Mouse (Mus musculus): ENCODE measurements at regions not wholly inside any gene's neighbourhood (a gene's known extent, or its start where the extent isn't known, plus 50 kb on each side); places are given as distances from the start of the nearest gene placed in this dataset.

DNA sequence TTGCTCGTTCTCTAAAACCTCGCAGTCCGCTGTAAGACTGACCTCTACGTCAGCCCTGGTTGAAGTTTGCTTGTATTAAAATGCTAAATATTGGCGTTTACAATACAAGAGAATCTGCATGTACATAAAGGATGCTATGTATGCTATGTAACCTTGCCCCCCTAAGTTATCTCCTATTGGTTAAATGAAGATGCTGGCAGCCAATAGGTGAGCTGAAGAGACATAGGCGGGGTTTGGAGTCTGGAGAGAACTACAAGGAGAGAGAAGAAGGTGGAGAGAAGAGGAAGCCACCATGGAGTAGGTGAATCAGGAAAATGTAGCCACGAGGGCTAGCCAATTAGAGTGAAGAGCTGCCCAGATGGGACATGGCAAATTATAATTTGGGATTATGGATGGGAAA lies 214.0 kb upstream of the Amigo2 start:
- DNase-seq (ENCODE audit: low read depth, low spot score): no peak

DNA sequence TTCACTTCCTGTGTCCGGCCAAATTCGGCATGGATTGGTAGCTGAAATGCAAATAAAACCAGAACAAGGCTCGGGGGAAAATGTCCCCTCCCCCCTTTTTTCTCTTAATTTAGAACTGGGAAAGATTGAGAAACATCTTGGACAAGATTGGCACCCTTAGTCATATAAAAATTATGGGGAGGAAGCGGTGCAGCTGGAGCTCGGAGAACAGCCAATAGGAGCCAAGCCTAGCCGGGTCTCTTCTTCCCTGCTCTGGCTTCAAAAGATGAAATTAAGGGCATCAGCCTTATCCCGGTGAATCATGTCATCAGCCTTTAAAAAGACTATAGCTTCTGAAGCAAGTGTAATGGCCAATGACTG lies 213.3 kb upstream of the Amigo2 start:
- DNase-seq (ENCODE audit: low read depth, low spot score): no peak

DNA sequence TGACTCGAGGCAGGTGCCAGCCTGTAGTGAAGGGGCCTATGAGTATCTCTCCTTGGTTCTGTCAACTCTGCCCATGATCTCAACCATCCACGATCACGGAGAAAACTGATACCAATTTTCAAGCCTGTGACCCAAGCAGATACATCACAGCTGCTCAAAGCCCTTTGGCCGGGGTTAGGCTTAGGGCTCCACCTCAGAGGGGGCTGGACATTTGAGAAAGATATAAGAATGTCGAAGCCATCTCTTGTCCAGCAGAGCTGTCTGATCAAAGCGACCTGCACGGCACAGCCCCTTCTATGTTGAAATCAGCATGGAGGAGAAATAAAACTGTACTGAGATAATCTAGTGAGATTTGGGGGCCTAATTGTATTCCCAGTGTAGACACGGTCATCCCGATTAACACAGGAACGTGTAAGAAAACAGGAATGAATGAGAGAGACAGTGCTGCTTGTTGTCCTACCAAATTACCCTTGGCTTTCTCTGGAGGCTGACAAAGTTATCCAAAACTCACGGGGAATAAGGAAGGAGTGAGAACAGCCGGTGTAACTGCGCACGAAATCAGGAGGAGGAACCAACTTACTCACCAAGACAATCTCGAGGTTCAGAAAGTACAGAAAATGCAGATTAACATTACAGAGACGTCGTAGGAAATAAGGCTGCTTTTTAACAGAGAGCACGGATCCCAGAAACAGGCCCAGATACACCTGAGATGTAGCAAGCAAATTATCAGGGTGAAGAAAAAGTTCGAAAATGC lies 212.7 kb upstream of the Amigo2 start:
- no peak for DNase-seq (ENCODE audit: low read depth, low spot score)

GRCm38 (mm10) chr15:97458748-97459221 lies 211.7 kb upstream of the Amigo2 start:
- DNase-seq (ENCODE audit: low read depth, low spot score): no peak

DNA sequence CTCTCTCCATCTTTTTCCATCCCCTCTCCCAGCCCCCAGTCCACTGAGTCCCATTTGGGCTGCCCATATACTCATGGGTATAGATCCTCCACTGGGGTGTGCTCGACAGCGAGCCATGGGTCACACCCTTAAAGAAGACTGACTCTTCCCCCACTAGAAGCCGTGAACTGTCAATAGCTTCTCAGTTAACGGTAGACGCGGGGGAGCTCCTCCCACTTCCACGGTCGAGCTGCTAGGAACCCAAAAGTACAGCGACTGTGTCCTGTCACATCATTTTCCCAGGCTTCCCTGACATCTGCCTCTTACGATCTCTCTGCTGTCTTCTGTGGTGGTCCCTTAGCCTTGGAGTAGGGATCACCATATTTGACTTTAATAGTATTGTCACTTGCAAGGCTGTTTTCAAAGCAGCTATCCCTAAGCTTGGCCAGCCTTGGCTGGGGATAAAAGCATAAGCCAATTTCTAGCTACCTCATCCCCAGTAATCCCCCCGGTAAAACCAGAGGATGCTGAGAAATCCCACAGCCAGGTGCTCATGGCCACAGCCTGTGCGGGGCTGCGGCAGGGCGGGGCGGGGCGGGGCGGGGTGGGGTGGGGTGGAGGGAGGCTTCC lies 211.2 kb upstream of the Amigo2 start:
- no peak for DNase-seq (ENCODE audit: low read depth, low spot score)

- DNase-seq (ENCODE audit: low read depth, low spot score): no peak
Observed at GRCm38 (mm10) chr15:97457468-97457867, 210.4 kb upstream of the Amigo2 start.

GRCm38 (mm10) chr15:97456991-97457390 lies 209.9 kb upstream of the Amigo2 start:
- no peak for DNase-seq (ENCODE audit: low read depth, low spot score)

- no peak for DNase-seq (ENCODE audit: low read depth, low spot score)
Observed at GRCm38 (mm10) chr15:97455672-97456071, 208.6 kb upstream of the Amigo2 start.

DNA sequence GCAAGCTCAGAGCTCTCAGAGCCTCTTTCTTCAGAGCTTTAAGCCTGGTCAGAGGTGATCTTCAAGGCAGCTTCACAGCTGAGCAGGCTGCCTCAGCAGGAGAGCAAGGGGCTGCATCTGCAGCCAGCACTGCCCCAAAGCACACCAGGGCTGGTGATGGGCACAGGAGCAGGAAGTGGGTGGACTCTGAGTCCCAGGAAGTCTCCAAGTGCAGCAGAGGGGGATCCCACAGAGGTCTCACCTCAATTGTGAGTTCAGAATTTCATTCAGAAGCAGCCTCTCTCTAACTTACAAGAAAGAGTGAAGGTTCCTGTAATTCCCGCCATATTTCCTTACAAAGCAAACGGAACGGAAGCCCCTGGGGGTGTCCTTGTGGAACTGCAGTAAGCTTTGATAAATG lies 202.6 kb upstream of the Amigo2 start:
- no peak for DNase-seq (ENCODE audit: low read depth, low spot score)

- no peak for DNase-seq (ENCODE audit: low read depth, low spot score)
Observed at GRCm38 (mm10) chr15:97449001-97449400, 201.9 kb upstream of the Amigo2 start.

- DNase-seq (ENCODE audit: low read depth, low spot score): peak; percentile 64
Observed at GRCm38 (mm10) chr15:97448243-97448880, 201.3 kb upstream of the Amigo2 start.

DNA sequence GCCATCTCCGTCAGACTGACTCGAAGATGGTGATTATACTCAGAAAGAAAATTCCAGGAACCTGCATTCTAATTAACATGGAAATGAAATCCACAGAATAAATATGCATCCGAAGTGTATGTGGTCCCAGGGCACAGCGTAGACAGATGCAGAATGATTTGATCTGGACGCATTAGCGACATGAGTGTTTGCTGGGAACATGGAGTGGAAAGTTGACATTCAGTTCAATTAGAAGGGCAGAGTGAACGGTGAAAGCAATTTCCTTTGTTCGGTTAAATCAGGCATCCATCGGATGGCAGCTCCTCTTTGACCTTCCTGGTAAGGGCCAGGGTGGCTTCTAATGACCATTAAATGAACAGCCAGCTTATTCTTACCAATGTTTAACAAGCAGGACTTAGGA lies 199.1 kb upstream of the Amigo2 start:
- no peak for DNase-seq (ENCODE audit: low read depth, low spot score)

- DNase-seq (ENCODE audit: low read depth, low spot score): no peak
Observed at GRCm38 (mm10) chr15:97438235-97438760, 191.2 kb upstream of the Amigo2 start.

Data from brain, adult 2 months (tissue).